Mouse (Mus musculus): ENCODE results near the gene Sec14l1.

Sec14l1 gene

DNA sequence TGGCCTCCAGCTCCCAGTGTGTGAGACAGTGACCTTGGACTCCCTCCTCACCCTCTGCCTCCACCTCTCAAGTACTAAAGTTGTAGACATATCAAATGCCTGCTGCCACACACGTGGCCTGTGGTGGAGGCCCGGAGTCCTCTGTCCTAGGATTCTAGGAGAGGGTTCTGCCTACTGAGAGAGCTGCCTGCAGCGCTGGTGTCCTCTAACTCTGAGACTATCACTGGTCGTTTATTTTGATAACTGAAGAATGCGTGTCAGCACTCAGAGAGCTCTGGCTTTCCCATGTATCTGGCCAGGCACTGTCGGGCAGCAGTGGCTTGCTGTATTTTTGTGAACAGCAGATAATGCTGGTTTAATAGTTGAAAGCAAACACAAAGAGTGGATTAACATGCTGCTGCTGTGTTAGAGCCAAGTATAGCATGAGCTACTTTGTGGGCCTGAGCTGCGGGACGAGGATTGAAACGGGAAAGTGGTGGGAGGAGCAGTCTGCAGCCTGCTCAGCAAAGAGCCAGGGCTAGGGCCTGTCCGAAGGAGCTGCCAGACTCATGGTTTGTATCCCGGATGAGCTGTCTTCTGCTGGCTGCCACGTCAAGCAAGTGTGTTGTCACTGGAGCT lies 13.1 kb downstream of the Sec14l1 start:
- no peak for DNase-seq (ENCODE audit: low spot score in 2 of 2)

GRCm38 (mm10) chr11:117129473-117129872 lies 14.5 kb downstream of the Sec14l1 start:
- DNase-seq (ENCODE audit: low spot score in 2 of 2): no peak

- DNase-seq (ENCODE audit: low spot score in 2 of 2): no peak
Observed at GRCm38 (mm10) chr11:117130068-117130467, 15.1 kb downstream of the Sec14l1 start.

GRCm38 (mm10) chr11:117130888-117131287 lies 15.9 kb downstream of the Sec14l1 start:
- DNase-seq (ENCODE audit: low spot score in 2 of 2): no peak

- no peak for DNase-seq (ENCODE audit: low spot score in 2 of 2)
Observed at GRCm38 (mm10) chr11:117131450-117131849, 16.5 kb downstream of the Sec14l1 start.

DNA sequence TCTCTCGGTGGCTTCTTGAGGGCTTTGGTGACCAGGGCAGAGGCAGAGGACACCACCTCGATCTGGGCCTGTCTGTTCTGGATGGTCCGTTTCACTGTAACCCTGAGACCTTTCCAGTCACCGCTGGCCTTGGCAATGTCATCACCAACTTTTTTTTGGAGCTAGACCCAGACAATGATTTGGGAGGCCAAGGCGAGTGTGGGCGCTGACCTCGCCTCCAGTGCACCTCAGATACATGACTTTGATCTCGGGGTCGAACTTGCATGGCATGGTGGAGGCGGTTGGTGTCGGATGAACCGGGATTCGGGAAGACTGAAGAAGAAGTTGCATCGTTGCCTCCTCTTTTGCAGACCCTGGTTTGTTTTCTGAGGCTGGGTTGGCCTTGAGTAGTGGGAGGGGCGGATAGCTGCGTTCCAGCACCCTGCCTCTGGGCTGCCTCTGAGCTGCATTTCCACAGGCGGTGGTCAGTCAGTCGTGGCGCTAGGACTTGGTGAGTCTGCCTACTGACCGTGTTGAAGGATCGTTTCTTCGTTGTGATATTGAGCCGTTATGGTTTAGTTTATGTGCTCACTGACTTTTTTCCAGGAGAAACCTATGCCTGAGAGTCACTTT lies 19.9 kb downstream of the Sec14l1 start:
- no peak for DNase-seq (ENCODE audit: low spot score in 2 of 2)

- DNase-seq (ENCODE audit: low spot score in 2 of 2): peak in 1 of 2 experiments; percentile 60
Observed at GRCm38 (mm10) chr11:117135457-117136290, 20.7 kb downstream of the Sec14l1 start.

- DNase-seq (ENCODE audit: low spot score in 2 of 2): no peak
Observed at GRCm38 (mm10) chr11:117136880-117137279, 21.9 kb downstream of the Sec14l1 start.

DNA sequence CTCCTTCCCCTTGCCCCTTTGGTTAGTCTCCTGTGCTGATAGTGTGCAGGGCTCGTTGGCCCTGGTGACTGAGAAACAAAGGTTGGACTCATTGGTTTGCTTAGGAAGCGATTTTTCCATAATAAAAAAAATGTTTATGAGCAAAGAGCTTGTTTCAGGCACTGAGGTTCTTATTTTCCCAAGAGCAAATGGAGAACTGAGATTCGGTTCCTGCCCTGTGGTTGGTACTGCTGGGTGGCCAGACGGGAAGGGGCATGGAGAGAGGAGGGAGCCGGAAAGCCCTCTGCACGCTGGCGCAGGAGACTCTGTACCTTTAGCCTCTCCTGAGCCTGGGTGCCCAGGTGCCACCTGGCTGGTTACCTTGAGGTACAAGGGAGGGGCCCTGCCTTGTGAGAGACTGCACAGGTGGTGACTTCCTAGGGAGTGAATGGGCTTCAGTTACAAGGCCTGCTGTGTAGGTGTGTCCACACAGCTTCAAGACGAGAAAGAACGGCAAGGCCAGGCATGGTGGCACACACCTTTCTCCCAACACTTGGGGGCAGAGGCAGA lies 23.3 kb downstream of the Sec14l1 start:
- no peak for DNase-seq (ENCODE audit: low spot score in 2 of 2)

DNA sequence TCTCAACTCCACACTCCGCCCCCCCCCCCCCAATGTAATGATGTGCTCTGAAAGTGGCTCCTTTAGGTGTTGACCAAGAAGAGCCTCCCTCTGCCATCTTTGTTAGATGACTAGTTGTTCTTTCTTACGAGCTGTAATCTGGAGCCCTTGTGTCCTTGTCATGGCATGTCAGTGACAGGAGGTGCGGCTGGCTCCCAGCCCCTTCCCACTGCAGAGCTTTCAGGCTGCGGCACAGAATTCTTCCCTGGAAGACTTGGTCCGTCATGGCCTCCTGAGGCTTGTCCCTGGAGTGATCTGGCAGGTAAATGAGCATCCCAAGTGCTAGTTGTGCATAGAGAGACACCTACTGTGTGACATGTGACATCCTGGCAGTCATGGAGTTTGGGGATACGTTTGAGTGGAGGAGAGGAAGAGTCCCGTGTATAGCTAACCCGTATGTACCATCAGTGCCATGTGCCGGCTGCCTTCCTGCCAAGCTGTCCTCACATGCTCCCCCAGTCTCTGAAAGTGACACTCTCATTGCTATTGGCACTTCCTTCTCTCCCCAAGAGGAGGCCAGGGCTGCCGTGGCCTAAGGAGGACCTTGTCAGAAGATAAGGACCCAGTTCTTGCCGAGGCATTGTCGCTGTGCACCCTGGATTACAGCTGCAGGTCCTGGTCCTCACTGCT lies 24.0 kb downstream of the Sec14l1 start:
- no peak for DNase-seq (ENCODE audit: low spot score in 2 of 2)

- no peak for DNase-seq (ENCODE audit: low spot score in 2 of 2)
Observed at GRCm38 (mm10) chr11:117141376-117142001, 26.5 kb downstream of the Sec14l1 start.

- DNase-seq (ENCODE audit: low spot score in 2 of 2): no peak
Observed at GRCm38 (mm10) chr11:117142507-117142906, 27.5 kb downstream of the Sec14l1 start.

DNA sequence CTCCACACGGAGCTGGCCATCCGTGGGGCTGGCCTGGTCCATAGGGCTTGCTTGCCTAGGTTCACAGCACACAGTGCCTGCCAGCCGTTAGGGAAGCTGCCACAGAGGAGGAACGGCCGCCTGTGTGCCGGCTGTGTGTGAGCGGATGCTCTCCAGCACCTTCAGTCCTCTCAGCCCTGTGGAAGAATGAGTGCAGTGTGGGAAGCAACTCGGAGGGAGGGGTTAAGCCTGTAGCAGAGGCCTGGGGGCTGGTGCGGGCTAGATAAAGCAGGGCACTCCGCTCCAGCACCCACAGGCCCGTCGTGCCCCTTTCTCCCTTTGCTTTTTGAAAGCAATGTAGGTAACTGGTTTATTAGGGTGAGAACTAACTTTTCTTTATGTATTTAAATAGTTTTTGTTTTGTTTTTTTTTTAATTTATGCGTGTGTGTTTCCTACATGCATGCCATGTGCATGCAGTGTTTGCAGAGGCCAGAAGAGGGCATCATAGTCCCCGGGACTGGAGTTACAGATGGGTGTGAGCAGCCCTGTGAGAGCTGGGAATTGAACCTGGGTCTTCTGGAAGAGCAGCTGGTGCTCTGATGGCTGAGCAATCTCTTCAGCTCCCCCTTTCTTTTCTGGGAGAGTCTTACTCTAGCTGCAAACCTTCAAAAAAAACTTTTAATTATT lies 30.6 kb downstream of the Sec14l1 start:
- DNase-seq (ENCODE audit: low spot score in 2 of 2): no peak

- no peak for DNase-seq (ENCODE audit: low spot score in 2 of 2)
Observed at GRCm38 (mm10) chr11:117146118-117146506, 31.1 kb downstream of the Sec14l1 start.

DNA sequence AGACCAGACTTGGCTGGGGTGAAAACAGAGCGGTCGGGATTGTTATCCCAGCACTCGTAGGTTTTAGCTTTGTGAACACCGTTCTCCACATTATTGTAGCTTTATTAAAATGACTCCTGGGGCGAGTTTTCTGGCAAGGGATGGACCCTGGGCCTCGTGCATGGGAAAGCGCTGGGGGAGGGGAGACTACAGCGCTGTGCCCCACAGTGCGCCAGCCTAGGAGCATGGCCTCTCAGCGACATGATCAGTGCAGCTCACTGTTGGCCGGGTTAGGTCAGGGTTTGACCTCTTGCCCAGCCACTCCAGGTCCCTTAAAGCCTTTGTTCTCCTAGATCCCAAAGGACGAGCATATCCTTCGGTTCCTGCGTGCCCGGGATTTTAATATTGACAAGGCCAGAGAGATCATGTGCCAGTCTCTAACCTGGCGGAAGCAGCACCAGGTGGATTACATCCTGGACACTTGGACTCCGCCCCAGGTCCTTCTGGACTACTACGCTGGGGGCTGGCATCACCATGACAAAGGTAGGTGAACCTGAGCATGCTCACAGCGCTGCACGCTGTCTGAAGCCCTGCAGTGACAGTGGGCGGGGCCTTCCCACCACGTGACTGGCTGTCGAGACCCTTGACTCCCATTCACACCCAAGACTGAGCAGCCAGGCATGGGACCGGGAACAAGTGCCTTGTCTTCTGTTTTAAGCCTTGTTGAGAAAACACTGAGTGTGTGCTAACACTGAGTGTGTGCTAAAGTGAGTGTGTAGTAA lies 32.0 kb downstream of the Sec14l1 start:
- no peak for DNase-seq (ENCODE audit: low spot score in 2 of 2)

GRCm38 (mm10) chr11:117148893-117149685 lies 34.1 kb downstream of the Sec14l1 start:
- no peak for DNase-seq (ENCODE audit: low spot score in 2 of 2)

DNA sequence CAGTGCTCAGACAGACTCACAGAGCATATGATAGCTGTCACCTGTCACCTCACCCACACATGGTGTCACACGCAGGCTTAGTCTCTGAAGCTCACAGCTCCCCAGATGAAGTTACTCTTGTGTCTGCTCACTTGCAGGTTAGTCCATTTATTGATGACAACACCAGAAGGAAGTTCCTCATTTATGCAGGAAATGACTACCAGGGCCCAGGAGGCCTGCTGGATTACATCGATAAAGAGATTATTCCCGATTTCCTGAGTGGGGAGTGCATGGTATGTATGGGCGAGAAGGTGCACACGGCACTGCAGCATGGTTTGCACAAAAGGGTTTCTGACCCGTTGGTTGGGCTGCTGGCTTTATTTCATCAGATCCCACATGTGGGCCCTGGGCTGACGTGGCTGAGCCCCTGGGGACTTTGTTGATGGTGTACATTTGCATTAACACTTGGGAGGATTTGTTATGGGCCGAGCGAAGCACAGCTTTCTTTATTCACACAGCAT lies 35.5 kb downstream of the Sec14l1 start:
- no peak for DNase-seq (ENCODE audit: low spot score in 2 of 2)

- no peak for DNase-seq (ENCODE audit: low spot score in 2 of 2)
Observed at GRCm38 (mm10) chr11:117151461-117151860, 36.5 kb downstream of the Sec14l1 start.

DNA sequence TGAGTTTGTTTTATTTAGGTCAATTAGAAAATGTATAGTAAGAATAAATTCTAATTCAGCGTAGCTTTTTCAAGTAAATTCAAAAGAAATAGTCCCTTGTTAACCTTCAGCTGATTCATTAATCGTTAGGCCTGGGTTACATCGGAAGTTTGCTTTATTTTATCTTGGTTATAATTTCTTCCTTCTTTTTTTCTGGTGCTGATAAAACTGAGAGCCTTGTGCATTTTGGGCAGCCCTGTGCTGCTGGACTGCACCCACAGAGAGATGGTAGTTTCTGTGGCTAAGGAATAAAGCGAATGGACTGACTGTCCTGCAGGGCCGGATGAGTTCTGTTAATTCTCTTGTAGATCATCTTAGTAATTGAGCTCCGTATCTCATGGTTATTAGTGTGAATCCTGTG lies 37.6 kb downstream of the Sec14l1 start:
- no peak for DNase-seq (ENCODE audit: low spot score in 2 of 2)

All from frontal cortex, postnatal 36 days (tissue).